ENCODE assay signal across 8 mouse cellular contexts in genomic region chr10:14759665-14760558, GRCm38 (mm10). TPM values are rescaled to one million over a fixed set of nuclear protein-coding genes. Genes with fewer than 3 reads are reported as not detected.
DNase-seq lines count a peak whose midpoint lies in the region; ATAC-seq and TF ChIP-seq lines count a peak whose summit lies in the region.

No protein-coding gene starts in this region.

- H3K9me3 ChIP-seq in E14TG2a.4 (ENCODE audit: low read length): no peaks in the 10 kb centered on the region
- H3K9me3 ChIP-seq in forebrain, embryonic 13.5 days (replicated peaks): no peaks in the 10 kb centered on the region
- H3K9me3 ChIP-seq in limb, embryonic 15.5 days: no peaks in the 10 kb centered on the region

- ATAC-seq in forebrain, embryonic 13.5 days: peak; percentile 63; the same call in 1 of the 2 replicates
- ATAC-seq in limb, embryonic 15.5 days (ENCODE audit: insufficient number of reproducible peaks, low FRiP score, low TSS enrichment, low read depth): no peak
- no peak for ATAC-seq in inflammation-experienced regulatory T-cells, adult 6 months

- 2% methylated on average over 35 of the region's 35 CpGs for WGBS in forebrain, embryonic 13.5 days
- WGBS in limb, embryonic 15.5 days: 2% methylated on average over 35 of the region's 35 CpGs

- TF ChIP-seq CTCF in E14TG2a.4 (conservative IDR thresholded peaks at IDR 0.05; ENCODE audit: low read length): no peak

- H3K36me3 ChIP-seq in E14TG2a.4 (ENCODE audit: insufficient read depth, low read length): no peaks in the 10 kb centered on the region
- H3K36me3 ChIP-seq in forebrain, embryonic 13.5 days (ENCODE audit: poor library complexity, severe bottlenecking): no peaks in the 10 kb centered on the region
- no peaks in the 10 kb centered on the region for H3K36me3 ChIP-seq in limb, embryonic 15.5 days

- peaks cover 6% of the 10 kb centered on the region for H3K4me1 ChIP-seq in E14TG2a.4 (replicated peaks; ENCODE audit: low read depth, low read length)
- H3K4me1 ChIP-seq in forebrain, embryonic 13.5 days: 0 out of 2 replicates have a peak, but pooled peaks cover 7% of the 10 kb centered on the region
- peaks cover 10% of the 10 kb centered on the region for H3K4me1 ChIP-seq in limb, embryonic 15.5 days

- peak; percentile 6 to 13 for DNase-seq in cerebellum, postnatal 14 days
- DNase-seq in cerebellum, adult 18-20 months: no peak
- peak; percentile 20 to 26 for DNase-seq in right cerebral cortex, postnatal 10 days (ENCODE audit: low spot score in 2 of 2)
- DNase-seq in testis, postnatal 10 days (ENCODE audit: low spot score): no peak

- peak overlapping the region; percentile 74 for H3K4me2 ChIP-seq in forebrain, embryonic 13.5 days
- H3K4me2 ChIP-seq in limb, embryonic 15.5 days: peak overlapping the region; percentile 67

- peak overlapping the region; percentile 78 for H3K4me3 ChIP-seq in E14TG2a.4 (replicated peaks; ENCODE audit: low read length)
- peak overlapping the region; percentile 40 for H3K4me3 ChIP-seq in forebrain, embryonic 13.5 days
- peak overlapping the region; percentile 38 for H3K4me3 ChIP-seq in limb, embryonic 15.5 days

- H3K9ac ChIP-seq in forebrain, embryonic 13.5 days: peak overlapping the region; percentile 53; the same call in 1 of the 2 replicates
- no peak overlapping the region for H3K9ac ChIP-seq in limb, embryonic 15.5 days

- no peak overlapping the region for H3K27ac ChIP-seq in forebrain, embryonic 13.5 days
- no peak overlapping the region for H3K27ac ChIP-seq in limb, embryonic 15.5 days

- H3K27me3 ChIP-seq in E14TG2a.4 (ENCODE audit: insufficient read depth, low read length): peaks cover 16% of the 10 kb centered on the region
- peaks cover 11% of the 10 kb centered on the region; the same call in 1 of the 2 replicates for H3K27me3 ChIP-seq in forebrain, embryonic 13.5 days
- H3K27me3 ChIP-seq in limb, embryonic 15.5 days: peaks cover 12% of the 10 kb centered on the region

RNA-seq across cellular contexts. Expression of gene Gje1, which starts 41.9 kb away (rescaled TPM):
- polyA plus RNA-seq in forebrain, embryonic 13.5 days (2015; fragmentation: Nextera tagmentation; extraction: Ambion mirVana): not detected in 2 replicates
- not detected in 2 replicates for polyA plus RNA-seq in limb, embryonic 15.5 days (2015; fragmentation: Nextera tagmentation; extraction: Ambion mirVana)
- polyA plus RNA-seq in inflammation-experienced regulatory T-cells, adult 6 months (2017; shearing (Covaris generic)): not detected

RNA-seq across cellular contexts. Expression of gene Nmbr, which starts 54.5 kb away (rescaled TPM):
- 0.84 and 0.88 TPM in 2 replicates for polyA plus RNA-seq in forebrain, embryonic 13.5 days (2015; fragmentation: Nextera tagmentation; extraction: Ambion mirVana)
- polyA plus RNA-seq in limb, embryonic 15.5 days (2015; fragmentation: Nextera tagmentation; extraction: Ambion mirVana): not detected in 2 replicates
- polyA plus RNA-seq in inflammation-experienced regulatory T-cells, adult 6 months (2017; shearing (Covaris generic)): not detected

RNA-seq across cellular contexts. Expression of gene Vta1, which starts 54.6 kb away (rescaled TPM):
- polyA plus RNA-seq in forebrain, embryonic 13.5 days (2015; fragmentation: Nextera tagmentation; extraction: Ambion mirVana): 173 and 187 TPM in 2 replicates
- 89.8 and 92.3 TPM in 2 replicates for polyA plus RNA-seq in limb, embryonic 15.5 days (2015; fragmentation: Nextera tagmentation; extraction: Ambion mirVana)
- polyA plus RNA-seq in inflammation-experienced regulatory T-cells, adult 6 months (2017; shearing (Covaris generic)): 100 to 1,000 TPM in 2 of 3 experiments, 10 to 100 TPM in 1; 98.9 to 119 (median 106) TPM

Comparison
In these comparisons a context has a peak if more than half of its experiments do, and no peak if none do; other contexts are left out.
1. DNase-seq: peak in cerebellum, postnatal 14 days (2 of 2) and right cerebral cortex, postnatal 10 days (2 of 2); none in cerebellum, adult 18-20 months (0 of 2) and testis, postnatal 10 days (single experiment).
2. Peak in every context shown above with its lines, with median percentiles within 50 percentile points of each other: H3K4me3 ChIP-seq.